Mouse (Mus musculus) spleen, adult 12 weeks (tissue): ENCODE measurements around the gene Ftsj3.

ENCODE experiments used
- DNase-seq: peaks from one replicate; pipeline ENCODE4 v3.0.0; 2022; ENCODE audit warnings: low spot score

The Ftsj3 gene

GRCm38 (mm10) chr11:106255685-106256451, at the start of gene Ftsj3, which contains the start of gene Psmc5:
Gene Ftsj3, minus strand, starts transcription at chr11:106256079.
Gene Psmc5, plus strand, starts transcription at chr11:106256154.
- peak; percentile 98 for DNase-seq

GRCm38 (mm10) chr11:106305348-106306064, 49.6 kb upstream of the Ftsj3 start:
- DNase-seq, result no peak

- DNase-seq, result peak; percentile 62
These were observed 46.8 kb upstream of the Ftsj3 start for GRCm38 (mm10) chr11:106302634-106303033.

- no peak for DNase-seq
These were observed 45.9 kb upstream of the Ftsj3 start, which contains the start of gene Gh for GRCm38 (mm10) chr11:106301765-106302164. Gene Gh, minus strand, starts transcription at chr11:106301865.

GRCm38 (mm10) chr11:106291861-106292260, 36.0 kb upstream of the Ftsj3 start:
- no peak for DNase-seq

GRCm38 (mm10) chr11:106290376-106290775, 34.5 kb upstream of the Ftsj3 start:
- no peak for DNase-seq

GRCm38 (mm10) chr11:106289369-106289768, 33.5 kb upstream of the Ftsj3 start:
- DNase-seq, result no peak

- no peak for DNase-seq
These were observed 31.1 kb upstream of the Ftsj3 start for GRCm38 (mm10) chr11:106286987-106287386.

GRCm38 (mm10) chr11:106286206-106286605, 30.3 kb upstream of the Ftsj3 start:
- DNase-seq, result no peak

GRCm38 (mm10) chr11:106284126-106284525, 28.2 kb upstream of the Ftsj3 start:
- no peak for DNase-seq

- no peak for DNase-seq
These were observed 27.5 kb upstream of the Ftsj3 start for GRCm38 (mm10) chr11:106283371-106283770.

GRCm38 (mm10) chr11:106282452-106282851, 26.6 kb upstream of the Ftsj3 start:
- no peak for DNase-seq

GRCm38 (mm10) chr11:106276454-106276853, 20.6 kb upstream of the Ftsj3 start, which contains the start of gene Tcam1:
Gene Tcam1, plus strand, starts transcription at chr11:106276672.
- DNase-seq, result peak; percentile 90

- no peak for DNase-seq
These were observed 19.1 kb upstream of the Ftsj3 start for GRCm38 (mm10) chr11:106274971-106275411.

GRCm38 (mm10) chr11:106274374-106274773, 18.5 kb upstream of the Ftsj3 start:
- DNase-seq, result no peak

- DNase-seq, result no peak
These were observed 17.9 kb upstream of the Ftsj3 start for GRCm38 (mm10) chr11:106273811-106274210.

GRCm38 (mm10) chr11:106273311-106273684, 17.4 kb upstream of the Ftsj3 start:
- no peak for DNase-seq

GRCm38 (mm10) chr11:106272644-106273310, 16.9 kb upstream of the Ftsj3 start, which contains the start of gene Smarcd2:
Gene Smarcd2, minus strand, starts transcription at chr11:106272972.
- peak; percentile 99 for DNase-seq

- DNase-seq, result no peak
These were observed 16.1 kb upstream of the Ftsj3 start for GRCm38 (mm10) chr11:106271794-106272643.

- DNase-seq, result no peak
These were observed 15.4 kb upstream of the Ftsj3 start for GRCm38 (mm10) chr11:106271131-106271793.

GRCm38 (mm10) chr11:106269060-106269431, 13.2 kb upstream of the Ftsj3 start:
- no peak for DNase-seq
